Mouse (Mus musculus): ENCODE measurements at regions not wholly inside any gene's neighbourhood (a gene's known extent, or its start where the extent isn't known, plus 50 kb on each side); places are given as distances from the start of the nearest gene placed in this dataset.

DNA sequence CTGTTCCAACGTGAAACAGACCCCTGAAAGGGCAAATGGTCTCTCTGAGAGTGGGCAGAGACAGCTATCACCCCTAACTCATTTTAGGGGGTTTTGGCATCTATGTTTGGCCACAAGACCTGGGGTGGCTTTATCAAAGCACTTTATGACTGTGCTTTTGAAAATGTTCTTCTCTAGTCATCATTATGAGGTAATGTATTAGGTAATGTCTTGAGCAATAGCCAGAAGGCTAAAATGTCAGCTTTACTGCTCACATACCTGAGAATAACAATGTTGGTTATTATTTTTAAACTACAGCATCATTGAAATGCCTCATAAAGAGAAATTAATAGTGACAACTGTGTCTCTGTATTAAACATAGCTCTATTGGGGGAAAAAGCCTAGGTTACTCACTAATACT, 129.9 kb upstream of the Rnd3 start:
- H3K27ac ChIP-seq (replicated peaks; ENCODE audit: low read depth, low read length), result no peak overlapping the region
- no peaks in the 10 kb centered on the region for H3K27me3 ChIP-seq (ENCODE audit: control insufficient read depth, insufficient read depth, low read length)
- no peaks in the 10 kb centered on the region for H3K36me3 ChIP-seq (ENCODE audit: control insufficient read depth, insufficient read depth, low read length)
- WGBS, result 59% methylated on average over 1 of the region's 1 CpGs
- H3K4me3 ChIP-seq (replicated peaks; ENCODE audit: low read length), result no peak overlapping the region
- H3K9me3 ChIP-seq (ENCODE audit: control insufficient read depth, low read length), result no peaks in the 10 kb centered on the region
- H3K4me1 ChIP-seq (ENCODE audit: control insufficient read depth, insufficient read depth, low read length), result peaks cover 13% of the 10 kb centered on the region
- ATAC-seq (ENCODE audit: low FRiP score, low read depth) (no peak), DNase-seq (ENCODE audit: low spot score) (peak; percentile 52)
- H3K9ac ChIP-seq (ENCODE audit: low read depth, low read length, severe bottlenecking), result no peak overlapping the region
- no peak overlapping the region for H3K4me2 ChIP-seq (replicated peaks; ENCODE audit: low read depth, low read length, severe bottlenecking)
- no peak for TF ChIP-seq POLR2A (IDR thresholded peaks at IDR 0.05; ENCODE audit: borderline replicate concordance, extremely low read depth, insufficient read depth, insufficient read length)

DNA sequence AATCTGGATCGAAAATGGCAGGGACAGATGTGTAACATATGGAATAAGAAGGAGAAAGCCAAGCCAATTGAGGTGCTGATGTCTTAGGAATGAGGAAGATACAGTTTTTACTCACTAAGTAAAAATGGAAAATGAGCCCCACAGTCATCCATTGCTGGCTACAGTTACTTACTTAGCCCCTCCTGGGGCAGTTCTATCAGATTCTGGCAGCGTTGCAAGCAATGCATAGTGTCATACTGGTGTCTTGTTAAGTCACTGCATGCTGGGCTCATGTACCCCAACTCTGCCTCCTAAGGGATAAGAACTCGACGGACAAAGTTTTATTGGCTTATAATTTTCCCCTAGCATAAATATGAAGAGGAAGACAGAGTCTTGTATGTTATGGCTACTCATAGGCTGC, 129.4 kb upstream of the Rnd3 start:
- Histone ChIP-seq H3K27me3 (ENCODE audit: control insufficient read depth, insufficient read depth, low read length) (no peaks in the 10 kb centered on the region), H3K4me3 (replicated peaks; ENCODE audit: low read length) (no peak overlapping the region), H3K9ac (ENCODE audit: low read depth, low read length, severe bottlenecking) (no peak overlapping the region), H3K4me1 (ENCODE audit: control insufficient read depth, insufficient read depth, low read length) (peaks cover 13% of the 10 kb centered on the region), H3K36me3 (ENCODE audit: control insufficient read depth, insufficient read depth, low read length) (no peaks in the 10 kb centered on the region), H3K27ac (replicated peaks; ENCODE audit: low read depth, low read length) (no peak overlapping the region), H3K9me3 (ENCODE audit: control insufficient read depth, low read length) (no peaks in the 10 kb centered on the region), H3K4me2 (replicated peaks; ENCODE audit: low read depth, low read length, severe bottlenecking) (no peak overlapping the region)
- TF ChIP-seq POLR2A (IDR thresholded peaks at IDR 0.05; ENCODE audit: borderline replicate concordance, extremely low read depth, insufficient read depth, insufficient read length), result no peak
- ATAC-seq (ENCODE audit: low FRiP score, low read depth) (no peak), DNase-seq (ENCODE audit: low spot score) (peak; percentile 60)
- whole genome bisulfite sequencing, result 48% methylated on average over 4 of the region's 4 CpGs

DNA sequence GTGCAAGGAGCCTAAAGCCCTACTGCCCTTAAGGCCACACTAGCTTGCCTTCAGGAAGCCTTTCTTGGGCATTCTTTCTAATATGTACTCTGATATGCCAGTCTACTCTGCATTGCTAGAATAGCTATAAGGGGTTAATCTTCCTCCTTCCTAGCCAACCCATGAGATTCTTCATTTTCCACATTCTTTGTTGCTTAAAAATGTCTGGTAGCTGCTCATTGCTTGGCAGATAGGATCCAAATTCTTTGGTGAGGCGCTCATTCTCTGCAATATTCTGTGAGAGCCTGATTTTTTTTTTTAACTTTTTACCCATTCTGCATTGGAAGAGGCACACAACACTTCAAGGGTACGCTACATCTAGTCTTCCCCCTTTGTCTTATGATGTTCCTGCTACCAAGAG, 127.7 kb upstream of the Rnd3 start:
- no peak overlapping the region for H3K27ac ChIP-seq (replicated peaks; ENCODE audit: low read depth, low read length)
- 70% methylated on average over 2 of the region's 2 CpGs for WGBS
- ATAC-seq (ENCODE audit: low FRiP score, low read depth) (no peak), DNase-seq (ENCODE audit: low spot score) (no peak)
- no peaks in the 10 kb centered on the region for H3K27me3 ChIP-seq (ENCODE audit: control insufficient read depth, insufficient read depth, low read length)
- no peak for TF ChIP-seq POLR2A (IDR thresholded peaks at IDR 0.05; ENCODE audit: borderline replicate concordance, extremely low read depth, insufficient read depth, insufficient read length)
- H3K4me1 ChIP-seq (ENCODE audit: control insufficient read depth, insufficient read depth, low read length), result peaks cover 13% of the 10 kb centered on the region
- no peak overlapping the region for H3K9ac ChIP-seq (ENCODE audit: low read depth, low read length, severe bottlenecking)
- no peak overlapping the region for H3K4me3 ChIP-seq (replicated peaks; ENCODE audit: low read length)
- H3K4me2 ChIP-seq (replicated peaks; ENCODE audit: low read depth, low read length, severe bottlenecking), result no peak overlapping the region
- H3K36me3 ChIP-seq (ENCODE audit: control insufficient read depth, insufficient read depth, low read length), result no peaks in the 10 kb centered on the region
- no peaks in the 10 kb centered on the region for H3K9me3 ChIP-seq (ENCODE audit: control insufficient read depth, low read length)

DNA sequence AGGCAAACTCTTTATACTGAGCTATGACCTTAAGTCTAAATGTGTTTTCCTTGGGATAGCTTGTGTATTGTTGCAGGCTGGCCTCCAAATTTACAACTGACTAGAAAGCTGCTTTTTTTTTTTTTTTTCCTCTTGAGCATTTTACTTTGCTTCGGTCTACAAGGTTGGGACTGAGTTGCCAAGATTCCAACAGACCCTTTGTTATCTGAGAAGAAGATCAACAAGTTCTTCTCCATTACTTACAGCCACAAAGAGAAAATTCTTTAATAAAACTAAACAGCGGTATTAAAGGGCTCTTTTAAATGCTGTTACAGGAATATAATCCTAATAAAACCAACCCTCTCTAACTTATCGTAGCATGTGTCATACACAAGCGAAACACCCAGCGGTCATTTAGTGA, 124.4 kb upstream of the Rnd3 start:
- no peak for TF ChIP-seq POLR2A (IDR thresholded peaks at IDR 0.05; ENCODE audit: borderline replicate concordance, extremely low read depth, insufficient read depth, insufficient read length)
- ATAC-seq (ENCODE audit: low FRiP score, low read depth) (no peak), DNase-seq (ENCODE audit: low spot score) (peak; percentile 27)
- Histone ChIP-seq H3K4me2 (replicated peaks; ENCODE audit: low read depth, low read length, severe bottlenecking) (no peak overlapping the region), H3K4me3 (replicated peaks; ENCODE audit: low read length) (no peak overlapping the region), H3K9ac (ENCODE audit: low read depth, low read length, severe bottlenecking) (no peak overlapping the region), H3K27ac (replicated peaks; ENCODE audit: low read depth, low read length) (no peak overlapping the region), H3K9me3 (ENCODE audit: control insufficient read depth, low read length) (no peaks in the 10 kb centered on the region), H3K27me3 (ENCODE audit: control insufficient read depth, insufficient read depth, low read length) (no peaks in the 10 kb centered on the region), H3K4me1 (ENCODE audit: control insufficient read depth, insufficient read depth, low read length) (no peaks in the 10 kb centered on the region), H3K36me3 (ENCODE audit: control insufficient read depth, insufficient read depth, low read length) (no peaks in the 10 kb centered on the region)
- WGBS, result 30% methylated on average over 5 of the region's 5 CpGs

DNA sequence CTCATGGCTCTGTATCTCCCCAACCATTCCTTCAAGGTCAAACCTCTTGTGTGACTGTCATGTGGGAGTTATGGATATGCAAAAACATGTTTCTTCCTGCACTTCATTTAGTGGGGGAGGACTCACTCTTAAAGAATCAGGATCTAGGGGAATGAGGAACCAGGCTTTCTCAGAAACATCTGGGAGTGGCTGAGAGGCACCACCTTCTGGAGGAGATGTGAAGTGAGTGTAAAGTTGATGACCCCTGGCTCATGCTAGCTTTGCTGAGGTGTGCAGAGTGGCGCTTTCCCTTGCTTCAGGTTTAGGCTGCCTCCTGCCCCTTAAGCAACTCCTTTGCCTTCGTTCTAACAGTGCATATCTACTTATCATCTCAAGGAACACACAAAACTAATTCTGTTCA, 119.6 kb upstream of the Rnd3 start:
- no peaks in the 10 kb centered on the region for H3K9me3 ChIP-seq (ENCODE audit: control insufficient read depth, low read length)
- WGBS, result 36% methylated on average over 2 of the region's 2 CpGs
- H3K27ac ChIP-seq (replicated peaks; ENCODE audit: low read depth, low read length), result no peak overlapping the region
- peaks cover 6% of the 10 kb centered on the region; the same call in 1 of the 2 replicates for H3K4me1 ChIP-seq (ENCODE audit: control insufficient read depth, insufficient read depth, low read length)
- DNase-seq (ENCODE audit: low spot score) (peak; percentile 55), ATAC-seq (ENCODE audit: low FRiP score, low read depth) (no peak)
- no peaks in the 10 kb centered on the region for H3K36me3 ChIP-seq (ENCODE audit: control insufficient read depth, insufficient read depth, low read length)
- TF ChIP-seq POLR2A (IDR thresholded peaks at IDR 0.05; ENCODE audit: borderline replicate concordance, extremely low read depth, insufficient read depth, insufficient read length), result no peak
- H3K4me3 ChIP-seq (replicated peaks; ENCODE audit: low read length), result no peak overlapping the region
- no peak overlapping the region for H3K9ac ChIP-seq (ENCODE audit: low read depth, low read length, severe bottlenecking)
- H3K4me2 ChIP-seq (replicated peaks; ENCODE audit: low read depth, low read length, severe bottlenecking), result no peak overlapping the region
- no peaks in the 10 kb centered on the region for H3K27me3 ChIP-seq (ENCODE audit: control insufficient read depth, insufficient read depth, low read length)

DNA sequence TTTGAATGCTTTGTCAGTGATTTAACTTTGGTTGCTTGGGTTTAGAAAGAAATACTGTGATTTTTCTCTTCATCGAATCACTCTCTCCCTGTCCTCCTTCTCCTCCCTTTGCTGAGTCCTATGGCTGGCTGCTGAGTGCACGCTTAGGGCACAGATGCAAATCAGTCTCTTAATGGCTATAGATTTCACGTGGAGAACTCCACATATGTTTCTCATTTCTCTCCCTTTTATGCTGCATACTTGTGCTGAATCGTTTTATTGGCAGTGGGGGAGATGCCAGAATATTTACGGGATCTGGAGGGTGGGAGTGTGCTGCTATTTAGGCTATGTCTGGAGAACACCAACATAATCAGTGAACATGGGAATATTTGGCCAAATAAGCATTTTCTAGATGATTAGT, 118.8 kb upstream of the Rnd3 start:
- ATAC-seq (ENCODE audit: low FRiP score, low read depth) (peak; percentile 88), DNase-seq (ENCODE audit: low spot score) (peak; percentile 85)
- 6% methylated on average over 5 of the region's 5 CpGs for WGBS
- H3K27me3 ChIP-seq (ENCODE audit: control insufficient read depth, insufficient read depth, low read length), result no peaks in the 10 kb centered on the region
- no peaks in the 10 kb centered on the region for H3K36me3 ChIP-seq (ENCODE audit: control insufficient read depth, insufficient read depth, low read length)
- H3K4me3 ChIP-seq (replicated peaks; ENCODE audit: low read length), result no peak overlapping the region
- no peaks in the 10 kb centered on the region for H3K9me3 ChIP-seq (ENCODE audit: control insufficient read depth, low read length)
- peak overlapping the region; percentile 16; the same call in 1 of the 2 replicates for H3K4me2 ChIP-seq (replicated peaks; ENCODE audit: low read depth, low read length, severe bottlenecking)
- H3K4me1 ChIP-seq (ENCODE audit: control insufficient read depth, insufficient read depth, low read length), result peaks cover 6% of the 10 kb centered on the region; the same call in 1 of the 2 replicates
- H3K9ac ChIP-seq (ENCODE audit: low read depth, low read length, severe bottlenecking), result no peak overlapping the region
- TF ChIP-seq POLR2A (IDR thresholded peaks at IDR 0.05; ENCODE audit: borderline replicate concordance, extremely low read depth, insufficient read depth, insufficient read length), result no peak
- no peak overlapping the region for H3K27ac ChIP-seq (replicated peaks; ENCODE audit: low read depth, low read length)

Measured in limb, embryonic 14.5 days (tissue).